ENCODE assay signal across 11 mouse cellular contexts in the genomic region with DNA sequence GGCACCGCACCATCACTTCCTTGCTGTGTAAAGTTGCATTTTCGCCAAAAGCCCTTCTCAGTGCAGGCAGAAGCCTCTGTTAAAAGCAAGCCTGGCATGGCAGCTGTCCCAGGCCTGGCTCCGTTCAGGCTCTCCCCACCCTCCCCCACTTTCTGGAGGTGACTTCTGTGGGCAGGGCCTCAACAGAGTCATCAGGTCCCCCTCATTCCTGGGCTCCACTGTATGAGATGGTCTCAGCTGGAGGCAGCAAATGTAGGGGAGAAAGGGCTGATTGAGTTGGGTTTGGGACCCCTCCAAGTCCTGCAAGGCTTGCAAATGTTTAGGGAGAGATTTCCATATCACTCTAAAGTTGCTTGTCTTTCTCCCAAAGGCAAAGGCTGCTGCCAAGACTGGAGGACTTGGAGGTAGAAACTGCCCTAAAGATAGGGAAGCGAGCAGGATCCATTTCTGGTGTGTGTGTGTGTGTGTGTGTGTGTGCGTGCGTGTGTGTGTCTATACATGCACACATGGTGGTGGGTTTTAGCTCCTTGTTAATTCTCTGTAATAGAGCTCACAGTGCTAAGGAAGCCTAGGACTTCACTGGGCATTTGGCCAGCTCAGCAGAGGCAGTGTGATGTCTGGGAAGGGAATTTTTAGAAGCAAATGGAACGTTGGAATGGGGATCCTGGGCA. TPM values are rescaled to one million over a fixed set of nuclear protein-coding genes. Genes with fewer than 3 reads are reported as not detected.
DNase-seq lines count a peak whose midpoint lies in the region; ATAC-seq lines count a peak whose summit lies in the region.
"Had no signal": no experiment of that assay in that cellular context is flagged by ENCODE, and none has a peak within 500 bp of the region (broad histone marks: within the 10 kb centered on the region; RNA-seq: fewer than 3 reads in every experiment).

No protein-coding gene starts in this region.

- H3K27me3 ChIP-seq in forebrain, embryonic 16.5 days (replicated peaks; ENCODE audit: control insufficient read depth, insufficient read depth, low read length) = no peaks in the 10 kb centered on the region
- H3K27me3 ChIP-seq in hindbrain, embryonic 15.5 days = peaks cover 4% of the 10 kb centered on the region; the same call in 1 of the 2 replicates
- no peaks in the 10 kb centered on the region for H3K27me3 ChIP-seq in midbrain, embryonic 16.5 days (ENCODE audit: control insufficient read depth, insufficient read depth, low read depth, low read length)
- H3K27me3 ChIP-seq: kidney, embryonic 15.5 days; lung, embryonic 15.5 days had no signal

- H3K9me3 ChIP-seq in forebrain, embryonic 16.5 days (ENCODE audit: control insufficient read depth, low read length) = no peaks in the 10 kb centered on the region
- no peaks in the 10 kb centered on the region for H3K9me3 ChIP-seq in hindbrain, embryonic 15.5 days
- no peaks in the 10 kb centered on the region for H3K9me3 ChIP-seq in midbrain, embryonic 16.5 days (replicated peaks; ENCODE audit: control insufficient read depth, low read length, poor library complexity, severe bottlenecking)
- H3K9me3 ChIP-seq: kidney, embryonic 15.5 days; lung, embryonic 15.5 days had no signal

- no peak overlapping the region for H3K9ac ChIP-seq in forebrain, embryonic 16.5 days (replicated peaks; ENCODE audit: low read depth, low read length)
- no peak overlapping the region for H3K9ac ChIP-seq in hindbrain, embryonic 15.5 days
- no peak overlapping the region for H3K9ac ChIP-seq in midbrain, embryonic 16.5 days (ENCODE audit: low read depth, low read length)
- H3K9ac ChIP-seq: kidney, embryonic 15.5 days; lung, embryonic 15.5 days had no signal

- peak overlapping the region; percentile 62 for H3K27ac ChIP-seq in forebrain, embryonic 16.5 days (ENCODE audit: low read length)
- H3K27ac ChIP-seq in hindbrain, embryonic 15.5 days (replicated peaks) = peak overlapping the region; percentile 50
- H3K27ac ChIP-seq in midbrain, embryonic 16.5 days (ENCODE audit: low read length) = no peak overlapping the region
- H3K27ac ChIP-seq: kidney, embryonic 15.5 days; lung, embryonic 15.5 days had no signal

- peaks cover 23% of the 10 kb centered on the region for H3K4me1 ChIP-seq in forebrain, embryonic 16.5 days (replicated peaks; ENCODE audit: control insufficient read depth, insufficient read depth, low read length)
- peaks cover 14% of the 10 kb centered on the region for H3K4me1 ChIP-seq in hindbrain, embryonic 15.5 days (replicated peaks)
- H3K4me1 ChIP-seq in midbrain, embryonic 16.5 days (ENCODE audit: control insufficient read depth, insufficient read depth, low read length) = no peaks in the 10 kb centered on the region; the same call in 1 of the 2 replicates
- H3K4me1 ChIP-seq: kidney, embryonic 15.5 days; lung, embryonic 15.5 days had no signal

- WGBS in forebrain, embryonic 16.5 days = 34% methylated on average over 7 of the region's 7 CpGs
- 54% methylated on average over 7 of the region's 7 CpGs for WGBS in hindbrain, embryonic 15.5 days
- 64% methylated on average over 7 of the region's 7 CpGs for WGBS in midbrain, embryonic 16.5 days

- no peak overlapping the region for H3K4me2 ChIP-seq in forebrain, embryonic 16.5 days (ENCODE audit: low read length)
- no peak overlapping the region for H3K4me2 ChIP-seq in hindbrain, embryonic 15.5 days
- H3K4me2 ChIP-seq in midbrain, embryonic 16.5 days (ENCODE audit: low read length) = no peak overlapping the region
- H3K4me2 ChIP-seq: kidney, embryonic 15.5 days; lung, embryonic 15.5 days had no signal

- DNase-seq in layer of hippocampus, adult 11-12 months (ENCODE audit: low spot score) = peak; percentile 43
- DNase-seq in layer of hippocampus, adult 9-10 months (ENCODE audit: low spot score) = no peak
- no peak for DNase-seq in kidney, postnatal 36 days
- no peak for DNase-seq in thymus, postnatal 0 days (ENCODE audit: low spot score)
- no peak for DNase-seq in gastrocnemius, adult 8-10 months (ENCODE audit: low spot score in 2 of 2)

- ATAC-seq in forebrain, embryonic 16.5 days = peak; percentile 82
- ATAC-seq in hindbrain, embryonic 15.5 days (ENCODE audit: low FRiP score, low read depth) = peak; percentile 87
- peak; percentile 76 for ATAC-seq in midbrain, embryonic 16.5 days

- H3K4me3 ChIP-seq in forebrain, embryonic 16.5 days (replicated peaks; ENCODE audit: low read length) = no peak overlapping the region
- no peak overlapping the region for H3K4me3 ChIP-seq in hindbrain, embryonic 15.5 days
- H3K4me3 ChIP-seq in midbrain, embryonic 16.5 days (ENCODE audit: low read depth, low read length) = no peak overlapping the region
- H3K4me3 ChIP-seq: kidney, embryonic 15.5 days; lung, embryonic 15.5 days had no signal

- no peaks in the 10 kb centered on the region for H3K36me3 ChIP-seq in forebrain, embryonic 16.5 days (ENCODE audit: control insufficient read depth, insufficient read depth)
- no peaks in the 10 kb centered on the region for H3K36me3 ChIP-seq in hindbrain, embryonic 15.5 days
- no peaks in the 10 kb centered on the region for H3K36me3 ChIP-seq in midbrain, embryonic 16.5 days (ENCODE audit: control insufficient read depth, insufficient read depth, low read length)
- H3K36me3 ChIP-seq: kidney, embryonic 15.5 days; lung, embryonic 15.5 days had no signal

RNA-seq across cellular contexts. Expression of gene Spata19, which starts 40.9 kb away (rescaled TPM):
- not detected in 2 replicates for polyA plus RNA-seq in forebrain, embryonic 16.5 days (2015; fragmentation: Nextera tagmentation; extraction: Ambion mirVana)
- polyA plus RNA-seq in hindbrain, embryonic 15.5 days (2015; fragmentation: Nextera tagmentation; extraction: Ambion mirVana) = not detected in 2 replicates
- polyA plus RNA-seq in midbrain, embryonic 16.5 days (2015; fragmentation: Nextera tagmentation; extraction: Ambion mirVana) = not detected in 2 replicates
- polyA plus RNA-seq in thymus, postnatal 0 days (2015; fragmentation: Nextera tagmentation; extraction: Ambion mirVana) = 0.79 and 0.86 TPM in 2 replicates
- total RNA-seq in gastrocnemius, adult 8-10 months (2022) = not detected
- total RNA-seq: neutrophil, adult 5-6 weeks had no signal
- polyA plus RNA-seq: kidney, embryonic 15.5 days; lung, embryonic 15.5 days had no signal
